Mouse (Mus musculus): ENCODE results near the gene Olfr686. TPM values are rescaled to one million over a fixed set of nuclear protein-coding genes. Genes with fewer than 3 reads are reported as not detected.

Olfr686 gene
- total RNA-seq (2015; ENCODE audit: low replicate concordance) (not detected in 2 replicates), total RNA-seq (2017; ENCODE audit: low replicate concordance) (not detected in 2 replicates)

DNA sequence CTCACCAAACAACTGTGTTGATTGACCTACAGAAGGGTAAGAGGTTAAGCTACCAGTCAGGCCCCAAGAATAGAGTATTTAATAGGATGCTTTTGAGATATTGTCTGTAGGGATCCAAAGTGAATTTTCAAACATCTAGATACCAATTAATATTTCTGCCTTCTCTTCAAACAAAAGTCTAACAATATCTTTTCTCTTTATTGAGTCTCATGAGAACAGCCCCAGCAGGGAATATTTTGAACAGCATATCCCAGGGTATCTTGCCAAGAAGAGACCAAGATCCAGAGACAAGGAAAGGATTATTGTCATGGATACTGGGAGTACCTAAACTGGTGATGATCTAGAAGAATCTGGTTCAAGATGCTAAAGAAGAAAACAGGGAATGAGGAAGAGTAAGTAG, at the start of gene Olfr686:
Gene Olfr686 (minus strand): TSS at position 101 of the 400 bp plus-strand sequence.
- no peak for ATAC-seq (replicated peaks; ENCODE audit: low FRiP score, poor library complexity, severe bottlenecking)

DNA sequence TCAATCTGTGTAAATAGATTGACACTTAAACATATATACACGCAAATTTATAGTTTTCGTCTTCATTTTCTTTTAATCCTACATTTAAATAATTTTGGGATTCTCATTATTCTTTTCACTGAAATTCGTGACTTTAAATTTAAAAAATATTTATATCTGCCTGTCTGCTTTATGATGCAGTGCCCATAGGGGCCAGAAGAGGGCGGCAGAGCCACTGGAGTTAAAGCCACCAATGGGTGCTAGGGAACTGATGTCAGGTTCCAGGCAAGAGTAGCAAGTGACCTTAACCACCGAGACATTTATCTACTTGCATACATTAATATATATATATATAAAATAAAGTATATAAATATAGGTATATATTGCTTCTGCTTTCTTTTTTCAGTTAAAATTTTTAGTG, 49.4 kb upstream of the Olfr686 start:
- no peak for ATAC-seq (replicated peaks; ENCODE audit: low FRiP score, poor library complexity, severe bottlenecking)

DNA sequence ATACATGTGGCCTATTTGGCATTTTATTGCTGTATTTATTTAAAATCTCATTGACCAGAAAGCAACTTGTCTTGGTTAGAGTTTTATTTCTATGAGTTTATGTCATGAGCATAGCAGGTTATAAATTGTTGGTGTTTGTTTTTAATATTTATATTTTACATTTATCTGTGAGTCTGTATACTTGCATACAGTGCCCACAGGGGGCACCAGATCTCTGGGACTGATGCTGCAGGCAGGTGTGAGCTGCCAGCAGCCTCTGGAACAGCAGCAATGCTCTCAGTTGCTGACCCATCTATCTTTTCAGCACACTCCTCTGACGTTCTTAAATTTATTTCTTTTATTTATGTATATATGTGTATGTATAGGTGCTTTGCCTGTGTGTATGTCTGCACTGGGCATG, 40.9 kb upstream of the Olfr686 start:
- ATAC-seq (replicated peaks; ENCODE audit: low FRiP score, poor library complexity, severe bottlenecking) = no peak

DNA sequence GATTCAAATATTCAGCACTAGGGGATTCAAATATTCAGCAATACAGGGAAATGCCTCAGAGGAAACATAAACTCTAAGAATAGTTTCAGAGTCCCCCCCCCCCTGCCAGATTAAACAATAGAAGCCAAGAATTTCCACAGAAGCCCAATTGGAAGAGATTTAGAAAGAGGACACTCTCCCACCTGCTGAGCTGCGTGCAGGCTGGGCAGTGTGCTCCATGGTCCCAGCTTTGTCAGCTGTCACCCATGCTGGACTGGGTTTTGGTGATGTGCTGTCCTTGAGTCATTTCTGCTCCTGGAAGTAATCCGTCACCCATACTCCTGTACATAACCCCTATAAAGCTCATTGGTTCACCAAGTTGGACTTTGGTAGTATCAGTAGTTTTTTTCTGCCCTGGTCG, 40.4 kb upstream of the Olfr686 start:
- ATAC-seq (replicated peaks; ENCODE audit: low FRiP score, poor library complexity, severe bottlenecking) = no peak

DNA sequence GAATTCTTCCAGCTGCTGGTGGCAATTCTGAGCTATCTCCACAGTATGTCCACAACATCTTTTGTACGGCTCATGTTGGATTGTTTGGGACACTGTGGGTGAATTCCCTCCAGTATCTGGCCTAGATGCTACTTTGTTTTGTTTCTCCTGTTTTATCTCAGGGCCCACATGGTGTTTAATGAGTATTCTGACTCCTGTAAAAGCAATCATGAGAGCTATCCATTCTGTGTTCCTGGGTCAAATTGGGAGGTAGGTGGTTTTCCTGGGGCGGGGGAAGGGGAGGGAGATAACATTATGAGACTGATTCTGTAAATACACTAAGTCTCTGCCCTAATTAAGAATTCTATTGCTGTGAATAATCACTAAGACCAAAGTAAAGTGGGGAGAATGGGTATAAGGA, 22.1 kb upstream of the Olfr686 start:
- ATAC-seq (replicated peaks; ENCODE audit: low FRiP score, poor library complexity, severe bottlenecking) = no peak

- ATAC-seq (replicated peaks; ENCODE audit: low FRiP score, poor library complexity, severe bottlenecking) = no peak
These were observed 20.9 kb upstream of the Olfr686 start for GRCm38 (mm10) chr7:105228138-105228537.

- no peak for ATAC-seq (replicated peaks; ENCODE audit: low FRiP score, poor library complexity, severe bottlenecking)
These were observed 19.4 kb upstream of the Olfr686 start for GRCm38 (mm10) chr7:105226703-105227102.

GRCm38 (mm10) chr7:105226072-105226471, 18.8 kb upstream of the Olfr686 start:
- no peak for ATAC-seq (replicated peaks; ENCODE audit: low FRiP score, poor library complexity, severe bottlenecking)

- no peak for ATAC-seq (replicated peaks; ENCODE audit: low FRiP score, poor library complexity, severe bottlenecking)
These were observed 11.0 kb upstream of the Olfr686 start for GRCm38 (mm10) chr7:105218281-105218680.

DNA sequence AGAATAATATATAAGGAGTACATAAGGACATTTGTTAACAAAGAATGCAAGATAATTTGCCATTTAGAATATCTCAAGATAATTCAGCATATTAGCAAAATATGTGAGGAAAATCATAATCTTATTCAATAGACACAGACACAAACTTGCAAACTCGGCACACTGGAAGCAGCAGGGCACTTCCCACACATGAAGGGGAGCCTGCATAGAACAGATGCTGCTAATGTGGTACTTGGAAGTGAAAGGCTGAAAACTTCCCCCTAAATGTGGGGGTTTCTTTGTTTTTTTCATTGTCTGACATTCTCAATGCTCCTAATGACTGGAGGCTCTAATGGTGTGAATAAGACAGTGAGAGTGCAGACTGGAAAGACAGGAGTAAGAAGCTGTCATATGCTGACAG, 7.5 kb upstream of the Olfr686 start:
- ATAC-seq (replicated peaks; ENCODE audit: low FRiP score, poor library complexity, severe bottlenecking) = no peak

DNA sequence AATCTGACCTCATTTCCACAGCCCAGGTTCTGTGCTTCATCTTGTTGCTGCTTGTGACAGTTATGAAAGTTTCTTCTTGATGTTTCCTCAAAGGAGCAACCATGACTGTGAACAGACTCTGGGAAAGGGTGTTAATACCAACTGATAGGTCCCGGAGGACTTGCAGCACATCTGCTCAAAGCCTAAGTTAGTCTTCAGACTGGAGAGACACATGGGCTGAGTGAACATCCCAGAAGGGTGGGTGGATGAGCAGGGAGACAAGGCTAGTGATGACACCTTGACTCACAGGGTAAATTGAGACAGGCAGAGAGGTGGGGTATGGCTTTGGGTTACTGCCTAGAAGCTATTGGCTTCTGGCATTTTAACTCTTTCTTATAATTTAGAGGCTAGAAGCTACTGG, 21.4 kb downstream of the Olfr686 start, which contains the start of gene Olfr685:
Gene Olfr685 (minus strand): TSS at position 101 of the 400 bp plus-strand sequence.
- ATAC-seq (replicated peaks; ENCODE audit: low FRiP score, poor library complexity, severe bottlenecking) = no peak

DNA sequence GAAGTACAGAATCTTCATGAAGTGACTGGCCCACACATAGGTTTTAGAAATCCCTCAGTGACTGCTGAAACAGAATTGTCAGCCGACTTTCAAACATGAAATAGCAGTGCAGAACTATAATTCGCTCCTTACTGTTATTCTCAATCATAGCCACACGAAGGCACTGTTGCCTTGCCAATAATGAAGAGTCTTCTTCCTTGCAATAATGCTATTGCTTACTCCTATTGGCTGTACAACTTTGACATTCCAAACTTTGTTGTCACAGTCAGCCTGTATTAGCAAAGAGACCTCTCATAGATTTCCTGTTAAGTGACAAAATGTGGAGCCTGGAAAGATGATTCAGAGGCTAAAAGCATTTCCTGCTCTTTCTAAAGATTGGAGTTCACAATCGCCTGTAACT, 36.5 kb downstream of the Olfr686 start:
- no peak for ATAC-seq (replicated peaks; ENCODE audit: low FRiP score, poor library complexity, severe bottlenecking)

GRCm38 (mm10) chr7:105163553-105163952, 43.7 kb downstream of the Olfr686 start, which contains the start of gene Olfr684:
Gene Olfr684, minus strand, starts transcription at chr7:105163653.
- ATAC-seq (replicated peaks; ENCODE audit: low FRiP score, poor library complexity, severe bottlenecking) = no peak

Other genes with a start within 250 kb of the Olfr686 start
- gene Olfr670, start 244.9 kb downstream of the Olfr686 start, total RNA-seq (2015; ENCODE audit: low replicate concordance) = not detected in 2 replicates
- gene Olfr670, start 244.9 kb downstream of the Olfr686 start, total RNA-seq (2017; ENCODE audit: low replicate concordance) = not detected in 2 replicates
- not detected in 2 replicates for gene Olfr671, start 228.4 kb downstream of the Olfr686 start, total RNA-seq (2015; ENCODE audit: low replicate concordance)
- not detected in 2 replicates for gene Olfr671, start 228.4 kb downstream of the Olfr686 start, total RNA-seq (2017; ENCODE audit: low replicate concordance)
- gene Olfr672, start 205.5 kb downstream of the Olfr686 start, total RNA-seq (2015; ENCODE audit: low replicate concordance) = not detected in 2 replicates
- gene Olfr672, start 205.5 kb downstream of the Olfr686 start, total RNA-seq (2017; ENCODE audit: low replicate concordance) = not detected in 2 replicates
- gene Olfr675, start 179.0 kb downstream of the Olfr686 start, total RNA-seq (2015; ENCODE audit: low replicate concordance) = not detected in 2 replicates
- gene Olfr675, start 179.0 kb downstream of the Olfr686 start, total RNA-seq (2017; ENCODE audit: low replicate concordance) = not detected in 2 replicates
- not detected in 2 replicates for gene Olfr676, start 174.8 kb downstream of the Olfr686 start, total RNA-seq (2015; ENCODE audit: low replicate concordance)
- not detected in 2 replicates for gene Olfr676, start 174.8 kb downstream of the Olfr686 start, total RNA-seq (2017; ENCODE audit: low replicate concordance)
- not detected in 2 replicates for gene Olfr677, start 156.1 kb downstream of the Olfr686 start, total RNA-seq (2015; ENCODE audit: low replicate concordance)
- not detected in 2 replicates for gene Olfr677, start 156.1 kb downstream of the Olfr686 start, total RNA-seq (2017; ENCODE audit: low replicate concordance)
- not detected in 2 replicates for gene Olfr678, start 143.0 kb downstream of the Olfr686 start, total RNA-seq (2015; ENCODE audit: low replicate concordance)
- gene Olfr678, start 143.0 kb downstream of the Olfr686 start, total RNA-seq (2017; ENCODE audit: low replicate concordance) = not detected in 2 replicates
- gene Olfr679, start 126.3 kb downstream of the Olfr686 start, total RNA-seq (2015; ENCODE audit: low replicate concordance) = not detected in 2 replicates
- not detected in 2 replicates for gene Olfr679, start 126.3 kb downstream of the Olfr686 start, total RNA-seq (2017; ENCODE audit: low replicate concordance)
- gene Olfr680-ps1, start 114.7 kb downstream of the Olfr686 start, total RNA-seq (2015; ENCODE audit: low replicate concordance) = not detected in 2 replicates
- not detected in 2 replicates for gene Olfr680-ps1, start 114.7 kb downstream of the Olfr686 start, total RNA-seq (2017; ENCODE audit: low replicate concordance)
- gene Olfr681, start 90.6 kb downstream of the Olfr686 start, total RNA-seq (2015; ENCODE audit: low replicate concordance) = not detected in 2 replicates
- not detected in 2 replicates for gene Olfr681, start 90.6 kb downstream of the Olfr686 start, total RNA-seq (2017; ENCODE audit: low replicate concordance)
- gene Olfr683, start 60.5 kb downstream of the Olfr686 start, total RNA-seq (2015; ENCODE audit: low replicate concordance) = not detected in 2 replicates
- gene Olfr683, start 60.5 kb downstream of the Olfr686 start, total RNA-seq (2017; ENCODE audit: low replicate concordance) = not detected in 2 replicates
- gene Olfr684, start 43.8 kb downstream of the Olfr686 start, total RNA-seq (2015; ENCODE audit: low replicate concordance) = not detected in 2 replicates
- not detected in 2 replicates for gene Olfr684, start 43.8 kb downstream of the Olfr686 start, total RNA-seq (2017; ENCODE audit: low replicate concordance)
- not detected in 2 replicates for gene Olfr685, start 21.5 kb downstream of the Olfr686 start, total RNA-seq (2015; ENCODE audit: low replicate concordance)
- not detected in 2 replicates for gene Olfr685, start 21.5 kb downstream of the Olfr686 start, total RNA-seq (2017; ENCODE audit: low replicate concordance)
- not detected in 2 replicates for gene Olfr688, start 80.6 kb upstream of the Olfr686 start, total RNA-seq (2015; ENCODE audit: low replicate concordance)
- gene Olfr688, start 80.6 kb upstream of the Olfr686 start, total RNA-seq (2017; ENCODE audit: low replicate concordance) = not detected in 2 replicates
- gene Olfr689, start 103.7 kb upstream of the Olfr686 start, total RNA-seq (2015; ENCODE audit: low replicate concordance) = not detected in 2 replicates
- gene Olfr689, start 103.7 kb upstream of the Olfr686 start, total RNA-seq (2017; ENCODE audit: low replicate concordance) = not detected in 2 replicates
- not detected in 2 replicates for gene Olfr690, start 126.6 kb upstream of the Olfr686 start, total RNA-seq (2015; ENCODE audit: low replicate concordance)
- gene Olfr690, start 126.6 kb upstream of the Olfr686 start, total RNA-seq (2017; ENCODE audit: low replicate concordance) = not detected in 2 replicates
- not detected in 2 replicates for gene Olfr691, start 134.8 kb upstream of the Olfr686 start, total RNA-seq (2015; ENCODE audit: low replicate concordance)
- not detected in 2 replicates for gene Olfr691, start 134.8 kb upstream of the Olfr686 start, total RNA-seq (2017; ENCODE audit: low replicate concordance)
- not detected in 2 replicates for gene Olfr692, start 160.7 kb upstream of the Olfr686 start, total RNA-seq (2015; ENCODE audit: low replicate concordance)
- not detected in 2 replicates for gene Olfr692, start 160.7 kb upstream of the Olfr686 start, total RNA-seq (2017; ENCODE audit: low replicate concordance)
- not detected in 2 replicates for gene Gm5901, start 167.6 kb upstream of the Olfr686 start, total RNA-seq (2015; ENCODE audit: low replicate concordance)
- 7.6 TPM in 1 of 2 replicates, not detected in the other for gene Gm5901, start 167.6 kb upstream of the Olfr686 start, total RNA-seq (2017; ENCODE audit: low replicate concordance)
- gene Fam160a2, start 192.6 kb upstream of the Olfr686 start, total RNA-seq (2015; ENCODE audit: low replicate concordance) = 16.9 and 48.6 TPM in 2 replicates
- 3.0 and 9.2 TPM in 2 replicates for gene Fam160a2, start 192.6 kb upstream of the Olfr686 start, total RNA-seq (2017; ENCODE audit: low replicate concordance)
- gene Cnga4, start 197.1 kb upstream of the Olfr686 start, total RNA-seq (2015; ENCODE audit: low replicate concordance) = not detected in 2 replicates
- gene Cnga4, start 197.1 kb upstream of the Olfr686 start, total RNA-seq (2017; ENCODE audit: low replicate concordance) = not detected in 2 replicates
- gene Cckbr, start 218.2 kb upstream of the Olfr686 start, total RNA-seq (2015; ENCODE audit: low replicate concordance) = not detected in 2 replicates
- gene Cckbr, start 218.2 kb upstream of the Olfr686 start, total RNA-seq (2017; ENCODE audit: low replicate concordance) = not detected in 2 replicates